Mouse (Mus musculus) c-Kit-positive CD71-positive TER-119-positive erythroid progenitor cells, embryonic 14.5 days (primary cell): ENCODE data around the gene Ell2.

Experiments
- DNase-seq: peaks from one replicate; pipeline ENCODE4 v3.0.0-alpha.2; 2013; ENCODE audit warnings: low spot score

Gene Ell2

DNA sequence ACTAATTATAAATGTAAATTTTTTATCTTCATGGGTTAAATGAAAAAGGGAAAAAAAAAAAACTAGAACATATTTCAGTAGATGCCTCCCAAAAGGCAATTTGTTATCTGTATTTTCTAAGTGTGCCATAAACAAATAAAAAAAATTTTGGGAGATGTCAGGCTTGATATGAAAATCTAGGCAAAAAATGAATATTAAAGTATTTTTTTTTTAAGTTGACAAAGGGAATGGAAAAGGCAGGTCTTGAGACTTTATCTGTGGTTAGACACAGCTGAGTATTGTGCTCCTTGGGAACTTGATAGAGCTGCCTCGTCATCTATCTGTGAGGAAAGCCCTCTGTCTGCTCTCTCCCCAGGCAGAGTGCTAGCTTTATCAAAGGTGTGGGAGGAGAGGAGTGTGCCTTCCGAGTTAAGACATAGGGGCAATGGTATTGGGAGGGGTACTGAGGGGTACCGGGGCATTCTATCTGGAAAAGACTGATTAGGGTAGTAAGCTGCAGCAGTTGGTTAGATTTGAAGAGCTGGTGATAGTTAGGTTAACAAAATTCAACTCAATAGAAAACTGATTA is 27.1 kb downstream of the Ell2 start:
- DNase-seq: peak; percentile 91

DNA sequence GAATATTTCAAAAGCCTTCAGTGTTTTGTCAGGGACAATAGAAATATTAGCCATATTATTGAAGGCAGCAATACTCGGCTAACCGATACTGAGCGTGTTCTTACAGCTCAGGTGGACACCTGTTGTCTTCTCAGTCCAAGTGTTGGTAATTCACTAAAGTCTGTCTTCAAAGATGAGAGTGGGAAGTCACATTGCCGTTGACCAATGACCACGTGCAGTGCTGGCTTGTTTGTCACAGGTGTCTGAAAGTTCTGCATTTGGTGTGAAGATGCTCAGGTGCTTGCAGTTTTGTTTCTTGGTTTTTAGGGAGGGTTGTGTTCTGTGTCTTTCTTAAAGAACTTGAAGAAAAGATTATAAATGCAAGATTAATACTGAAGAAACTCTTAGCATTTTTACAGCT is 27.7 kb downstream of the Ell2 start:
- DNase-seq: no peak

GRCm38 (mm10) chr13:75735606-75736005 is 29.0 kb downstream of the Ell2 start:
- DNase-seq: no peak

- no peak for DNase-seq
These were observed 31.4 kb downstream of the Ell2 start for GRCm38 (mm10) chr13:75737991-75738390.

DNA sequence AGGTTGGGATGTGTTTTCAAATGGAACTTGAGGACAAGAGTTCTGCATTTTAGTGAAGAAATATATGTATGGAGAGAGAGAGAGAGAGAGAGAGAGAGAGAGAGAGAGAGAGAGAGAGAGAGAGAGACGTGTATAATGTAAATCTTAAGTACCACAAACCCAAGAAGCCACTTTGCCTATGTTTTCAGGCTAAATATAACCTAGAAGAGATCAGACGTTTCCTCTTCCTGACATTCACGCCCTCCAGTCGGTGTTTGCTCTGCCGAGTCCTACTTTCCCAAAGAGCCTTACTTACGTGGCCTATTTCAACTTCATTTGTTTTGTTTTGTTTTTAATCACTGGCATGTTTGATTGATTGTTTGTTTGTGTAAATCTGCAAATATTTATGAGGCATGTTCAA is 32.0 kb downstream of the Ell2 start:
- DNase-seq: no peak

GRCm38 (mm10) chr13:75738957-75739356 is 32.4 kb downstream of the Ell2 start:
- DNase-seq: peak; percentile 60

DNA sequence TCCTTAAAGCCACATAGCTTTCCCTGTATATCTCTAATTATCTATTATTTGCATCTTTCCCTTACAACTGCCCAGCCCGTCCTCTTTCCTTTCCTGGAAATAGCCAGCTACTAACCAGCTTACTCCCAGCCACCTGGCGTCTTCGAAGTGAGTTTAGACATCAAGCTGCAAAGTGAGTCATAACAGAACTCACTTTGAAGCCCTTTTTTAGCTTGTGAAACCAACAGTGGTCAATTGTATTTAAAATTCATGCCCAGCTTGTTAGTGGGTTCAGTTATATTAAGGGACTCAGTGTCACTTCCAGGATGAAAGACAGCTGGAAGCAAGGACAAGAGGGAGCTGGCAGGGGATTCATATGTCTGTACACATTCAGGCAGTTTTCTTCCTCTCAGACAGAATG is 33.5 kb downstream of the Ell2 start:
- DNase-seq: no peak

DNA sequence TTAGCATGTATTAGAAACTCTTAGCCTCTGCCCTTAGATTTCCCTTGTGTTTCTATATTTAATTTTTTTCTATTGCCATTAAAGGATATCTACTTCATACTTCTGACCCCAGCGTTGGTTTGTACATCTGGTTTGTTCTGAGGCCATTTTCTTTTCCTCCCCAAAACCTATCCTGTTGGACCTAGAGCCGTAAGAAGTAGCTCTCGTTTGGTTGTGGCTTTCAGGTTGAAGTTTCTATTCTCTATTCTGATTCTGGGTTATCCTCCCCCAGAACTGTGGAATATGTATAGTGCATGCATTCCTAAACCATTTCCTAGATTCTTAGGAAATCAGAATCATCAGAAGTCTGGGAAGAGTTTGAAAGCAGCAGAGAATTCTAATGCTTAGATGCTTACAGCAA is 34.6 kb downstream of the Ell2 start:
- no peak for DNase-seq

- no peak for DNase-seq
These were observed 35.5 kb downstream of the Ell2 start for GRCm38 (mm10) chr13:75741736-75742729.

DNA sequence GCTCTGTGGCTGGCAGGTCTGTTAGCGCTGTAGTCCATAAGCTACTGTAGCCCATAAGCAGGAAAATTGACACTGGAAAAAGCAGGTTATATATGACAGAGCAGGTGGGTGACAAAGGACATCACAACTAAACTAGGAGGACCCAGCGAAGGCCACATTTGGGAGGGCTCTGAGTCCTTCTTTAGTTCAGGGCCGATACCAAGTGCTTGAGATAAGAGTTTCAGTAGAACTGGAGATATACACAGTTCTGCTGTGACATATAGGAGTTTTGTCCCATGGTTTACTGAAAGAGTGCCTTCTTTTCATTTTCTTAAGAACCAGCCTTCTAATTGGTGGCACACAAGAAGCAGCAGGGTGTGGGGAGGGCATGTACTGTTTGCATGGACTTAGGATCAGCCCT is 36.4 kb downstream of the Ell2 start:
- DNase-seq: no peak

DNA sequence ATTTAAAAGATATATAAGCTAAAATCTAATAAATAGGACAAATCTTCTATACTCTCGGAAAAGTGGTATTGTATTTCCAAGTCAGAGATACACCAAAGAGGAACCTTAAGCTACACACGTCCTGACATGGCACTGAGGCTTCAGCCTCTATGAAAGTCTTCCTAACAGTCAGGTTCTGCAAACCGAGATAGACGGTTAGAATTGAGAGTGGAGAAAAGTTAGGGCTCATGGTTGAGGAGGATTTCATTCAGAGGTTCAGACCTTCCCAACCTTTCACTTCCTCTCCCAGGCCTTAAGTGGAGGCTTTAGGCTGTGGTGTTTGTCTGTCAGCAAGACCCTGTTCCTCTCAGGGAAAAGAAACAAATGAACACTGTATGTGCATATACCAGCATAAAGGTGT is 37.5 kb downstream of the Ell2 start:
- DNase-seq: no peak

- DNase-seq: no peak
These were observed 38.8 kb downstream of the Ell2 start for GRCm38 (mm10) chr13:75745328-75745727.

DNA sequence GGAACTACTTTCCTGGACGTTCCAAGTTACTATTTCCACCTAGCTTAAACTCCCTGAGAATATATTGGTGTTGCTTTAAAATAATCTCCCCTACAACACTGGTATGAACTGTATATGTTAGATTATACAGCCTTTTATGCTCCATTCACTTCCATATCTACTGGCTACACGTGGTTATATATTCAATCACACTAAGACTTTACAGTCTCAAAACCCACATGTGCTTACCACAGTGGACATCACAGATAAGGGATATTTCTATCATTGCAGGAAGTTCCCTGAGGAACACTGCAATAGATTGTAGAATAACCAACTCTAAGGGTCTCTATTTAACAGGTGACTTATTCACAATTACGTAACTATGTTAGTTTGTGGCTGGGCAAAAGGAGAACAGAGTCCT is 40.7 kb downstream of the Ell2 start:
- DNase-seq: no peak

GRCm38 (mm10) chr13:75748685-75749084 is 42.1 kb downstream of the Ell2 start:
- DNase-seq: no peak

DNA sequence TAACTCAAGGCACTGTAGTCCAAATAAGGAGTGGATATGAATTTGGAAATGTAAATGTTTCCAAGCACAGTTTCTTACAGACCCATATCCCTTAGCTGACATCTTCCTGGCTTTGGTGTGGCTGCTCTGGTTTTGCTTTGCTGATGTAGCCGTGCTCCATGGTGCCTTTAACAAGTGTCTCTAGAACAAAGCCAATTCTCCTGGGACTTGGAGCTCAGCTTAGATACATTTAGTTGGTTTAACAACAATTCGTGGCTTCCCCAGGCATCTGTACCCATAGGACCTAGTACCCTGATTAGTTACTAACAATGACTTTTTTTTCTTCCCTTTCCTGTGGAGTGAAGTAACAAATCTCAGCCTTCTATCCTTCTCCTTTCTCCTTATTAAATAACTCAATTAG is 44.2 kb downstream of the Ell2 start:
- DNase-seq: no peak

DNA sequence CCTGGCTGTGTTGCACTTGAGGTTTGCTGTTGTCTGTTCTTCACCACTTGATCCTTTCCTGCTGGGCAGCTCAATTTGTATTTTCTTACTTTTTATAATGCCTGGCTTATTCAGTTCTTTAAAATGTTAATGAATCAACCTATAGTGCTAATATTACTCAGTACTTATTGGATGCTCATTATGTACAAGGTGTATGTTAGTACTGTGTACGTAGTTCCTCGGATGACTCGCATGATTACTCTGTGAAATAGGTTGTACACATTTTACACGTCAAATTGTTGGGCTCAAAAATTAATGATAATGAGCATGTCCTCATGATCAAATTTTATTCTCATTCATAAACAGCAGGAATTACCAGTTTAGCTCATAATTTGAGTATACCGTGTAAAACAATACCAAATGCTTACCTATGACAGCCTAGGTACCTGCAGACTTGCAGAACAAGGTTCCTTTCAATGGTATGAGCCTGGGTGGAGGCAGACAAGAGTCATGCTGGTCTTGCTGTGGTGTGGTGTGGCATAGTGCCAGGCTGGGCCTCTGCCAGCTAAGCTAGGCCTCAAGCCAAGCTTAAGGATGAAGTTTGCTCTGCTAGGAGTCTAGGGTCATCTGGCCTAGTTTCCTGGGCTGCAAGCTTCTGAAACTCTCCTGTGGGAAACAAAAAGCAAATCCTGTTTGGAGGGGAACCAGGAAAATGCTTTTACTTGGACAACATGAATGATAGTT is 45.8 kb downstream of the Ell2 start:
- DNase-seq: no peak

DNA sequence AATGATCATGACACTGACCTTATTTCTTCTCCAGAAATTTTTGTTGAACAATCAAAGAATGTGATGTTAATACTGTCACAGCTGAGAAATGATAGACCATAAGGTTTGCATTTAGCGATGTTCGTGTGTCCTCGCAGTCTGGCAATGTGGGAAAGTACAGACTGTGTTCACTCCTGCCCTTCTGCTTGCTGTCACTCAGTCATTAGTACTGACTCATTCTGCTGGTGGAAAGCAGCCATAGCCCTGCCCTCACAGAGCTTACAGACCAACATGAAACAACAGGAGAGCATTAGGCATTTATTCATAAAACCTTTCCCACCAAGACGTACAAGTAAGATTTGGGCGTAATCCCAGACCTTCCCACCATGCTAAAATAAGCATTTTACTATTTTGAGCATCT is 47.8 kb downstream of the Ell2 start:
- DNase-seq: no peak

DNA sequence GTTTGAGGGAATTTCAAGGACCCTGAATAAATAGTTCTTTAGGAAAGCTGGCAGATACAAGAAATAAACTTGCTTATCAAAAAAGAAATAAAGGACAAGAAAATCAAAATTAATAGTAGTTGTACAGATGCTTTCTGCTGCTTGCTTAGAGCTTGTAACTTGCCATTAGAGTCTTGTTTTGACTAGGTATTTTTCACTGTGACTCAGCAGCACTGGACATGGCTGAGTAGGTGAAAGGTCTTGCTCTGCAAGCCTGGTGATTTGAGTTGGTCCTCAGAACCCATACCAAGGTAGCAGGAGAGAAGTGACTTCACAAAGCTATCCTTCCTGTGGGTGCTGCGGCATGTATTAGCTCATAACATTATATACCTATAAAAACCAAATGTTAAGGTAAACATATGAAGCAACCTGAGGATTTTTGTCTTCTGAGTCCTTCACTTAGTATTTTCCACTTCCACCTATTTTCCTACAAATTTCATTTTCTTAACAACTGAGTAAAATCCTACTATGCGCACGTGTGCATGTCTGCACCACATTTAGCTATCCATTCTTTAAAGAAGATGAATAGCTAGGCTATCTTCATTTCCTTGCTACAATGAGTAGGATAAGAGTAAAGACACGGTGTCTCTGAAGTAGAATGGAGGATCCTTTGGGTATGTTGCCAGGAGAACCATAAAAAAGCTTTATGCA is 54.4 kb downstream of the Ell2 start:
- no peak for DNase-seq

GRCm38 (mm10) chr13:75762759-75763158 is 56.2 kb downstream of the Ell2 start:
- no peak for DNase-seq

DNA sequence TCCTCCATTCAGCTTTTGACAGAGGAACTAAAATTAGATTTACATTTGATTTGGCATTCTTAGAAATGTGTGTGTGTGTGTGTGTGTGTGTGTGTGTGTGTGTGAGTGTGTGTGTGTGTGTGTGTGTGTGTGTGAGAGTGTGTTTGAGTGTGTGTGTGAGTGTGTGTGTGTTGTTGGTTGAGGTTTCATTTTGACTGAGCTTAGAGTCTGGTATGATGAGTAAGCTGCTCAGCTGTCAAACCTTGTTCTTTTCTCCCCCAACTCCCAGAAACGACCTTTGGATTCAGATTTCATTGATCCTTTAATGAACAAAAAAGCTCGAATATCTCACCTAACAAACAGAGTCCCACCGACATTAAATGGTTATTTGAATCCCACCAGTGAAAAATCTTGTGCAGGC is 56.7 kb downstream of the Ell2 start:
- DNase-seq: no peak

DNA sequence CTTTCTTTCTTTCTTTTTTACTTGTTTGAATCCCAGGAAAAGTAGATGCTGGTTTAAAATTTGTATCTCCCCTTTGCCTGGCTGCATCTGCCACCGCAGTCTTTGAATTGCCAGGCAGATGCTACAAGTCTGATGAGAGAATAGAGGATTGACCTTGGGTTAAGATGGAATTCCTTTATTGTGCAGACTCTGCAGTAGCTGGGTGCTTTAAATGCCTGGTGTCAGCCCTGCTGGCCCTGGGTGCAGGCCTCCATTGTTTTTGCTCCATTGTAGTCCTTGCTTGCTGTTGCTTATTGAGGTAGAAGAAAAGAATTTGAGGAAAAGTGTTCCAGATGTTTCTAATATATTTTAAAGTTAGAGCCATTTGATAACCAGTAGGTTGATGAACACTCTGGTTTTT is 59.2 kb downstream of the Ell2 start:
- DNase-seq: no peak

DNA sequence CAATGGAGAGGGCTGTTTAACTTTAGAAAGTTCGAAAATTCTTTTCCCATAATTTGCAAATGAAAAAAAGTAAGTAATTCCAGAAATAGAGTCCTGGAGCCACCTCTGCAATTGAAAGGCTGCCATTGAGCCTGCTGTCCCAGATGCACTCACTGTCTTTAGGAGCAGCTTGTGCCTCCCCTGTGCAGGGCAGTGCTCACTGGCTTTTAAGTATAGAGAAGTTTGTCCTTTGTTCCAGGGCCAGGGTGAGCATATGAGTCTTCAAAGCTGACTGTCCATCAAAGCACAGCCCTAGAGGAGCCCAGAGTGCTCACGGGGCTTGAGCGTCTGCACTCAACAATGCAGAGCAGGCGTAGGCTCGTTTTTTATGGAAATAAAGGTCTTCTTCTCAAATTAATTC is 59.7 kb downstream of the Ell2 start:
- no peak for DNase-seq
